Mouse (Mus musculus) liver, embryonic 14.5 days (tissue): ENCODE data around the gene Gpam.

Experiments used
- CTCF ChIP-seq: IDR thresholded peaks from 2 replicates; pipeline ENCODE4 v1.5.1; 2016; ENCODE audit warnings: antibody characterized with exemption, low read depth, control low read depth
- EP300 ChIP-seq: IDR thresholded peaks from 2 replicates; pipeline ENCODE4 v1.6.1; 2016; ENCODE audit warnings: antibody characterized with exemption, low read depth

GRCm38 (mm10) chr19:55084971-55085856, 41.8 kb downstream of the Gpam start:
- TF ChIP-seq CTCF (no peak), EP300 (no peak; the same call in 1 of the 2 replicates)
